Mouse (Mus musculus) CH12.LX (cell line): ENCODE measurements around the gene Traf4. TPM values are rescaled to one million over a fixed set of nuclear protein-coding genes. Genes with fewer than 3 reads are reported as not detected.

Experiments used
- DNase-seq: peaks from one replicate; pipeline ENCODE4 v3.0.0-alpha.2; 2013; ENCODE audit errors: extremely low read depth
- H3K27ac ChIP-seq: 2 replicates; pipeline ENCODE4 v1.5.1; 2012; ENCODE audit warnings: low read depth, mild to moderate bottlenecking, control low read depth, moderate library complexity; ENCODE audit not compliant: insufficient read depth
- H3K27me3 ChIP-seq: replicated peaks from 2 replicates; pipeline ENCODE3; 2012; ENCODE audit warnings: inconsistent platforms
- H3K36me3 ChIP-seq, 2 experiments: replicated peaks in 1 of 2; 2 replicates each; pipeline versions ENCODE3 to v1.6.1; 2012; ENCODE audit warnings: inconsistent platforms in 1 of 2, low read length in 1 of 2, mild to moderate bottlenecking in 1 of 2, mixed read lengths in 1 of 2, moderate library complexity in 1 of 2; ENCODE audit not compliant: control insufficient read depth in 1 of 2, insufficient read depth in 1 of 2
- H3K4me1 ChIP-seq, 2 experiments: 2 replicates each; pipeline ENCODE4 v1.6.1; 2012; ENCODE audit warnings: inconsistent platforms in 1 of 2, moderate library complexity in 1 of 2; ENCODE audit not compliant: insufficient read depth in 2 of 2, control insufficient read depth in 1 of 2
- H3K4me2 ChIP-seq: 2 replicates; pipeline ENCODE4 v1.6.1; 2012; ENCODE audit warnings: low read depth, mild to moderate bottlenecking, control low read depth; ENCODE audit not compliant: poor library complexity, insufficient read depth, severe bottlenecking
- H3K4me3 ChIP-seq, 3 experiments: fragments of 150-350 bp in 1 of 3; sonication (generic) in 1 of 3; replicated peaks in 1 of 3; 2 replicates each; pipeline versions ENCODE3 to v1.5.1; 2011 to 2012; ENCODE audit warnings: low read depth in 2 of 3, low read length in 2 of 3, mild to moderate bottlenecking in 2 of 3, moderate library complexity in 2 of 3, control low read depth in 1 of 3, improper control_type of control experiment in 1 of 3, inconsistent platforms in 1 of 3, mixed read lengths in 1 of 3; ENCODE audit not compliant: poor library complexity in 1 of 3
- H3K79me2 ChIP-seq: replicated peaks from 2 replicates; pipeline ENCODE4 v1.6.1; 2012; ENCODE audit warnings: mild to moderate bottlenecking, moderate library complexity; ENCODE audit not compliant: control insufficient read depth, poor library complexity, insufficient read depth, severe bottlenecking; ENCODE audit errors: extremely low read depth
- H3K9ac ChIP-seq: 2 replicates; pipeline ENCODE4 v1.6.1; 2012; ENCODE audit warnings: low read depth, mild to moderate bottlenecking, control low read depth, moderate library complexity; ENCODE audit not compliant: insufficient read depth
- H3K9me3 ChIP-seq: replicated peaks from 2 replicates; pipeline ENCODE3; 2012; ENCODE audit warnings: low read length, inconsistent platforms, mixed read lengths
- CHD1 ChIP-seq: IDR thresholded peaks from 2 replicates; pipeline ENCODE4 v1.6.1; 2012; ENCODE audit warnings: low read depth, low read length, improper control_type of control experiment, inconsistent platforms
- CTCF ChIP-seq, 2 experiments: IDR thresholded peaks in 1 of 2; conservative IDR thresholded peaks in 1 of 2; 2 replicates each; pipeline ENCODE4 v1.5.1; 2011 to 2012; ENCODE audit warnings: low read depth in 2 of 2, low read length in 2 of 2, improper control_type of control experiment in 1 of 2, inconsistent platforms in 1 of 2, mild to moderate bottlenecking in 1 of 2, moderate library complexity in 1 of 2
- E2F4 ChIP-seq: IDR thresholded peaks from 2 replicates; pipeline ENCODE4 v1.6.1; 2011; ENCODE audit warnings: low read depth, low read length, improper control_type of control experiment; ENCODE audit not compliant: insufficient replicate concordance
- ETS1 ChIP-seq: conservative IDR thresholded peaks from 2 replicates; pipeline ENCODE4 v1.6.1; 2012; ENCODE audit warnings: low read depth, mild to moderate bottlenecking, inconsistent platforms, low read length, improper control_type of control experiment, moderate library complexity
- IRF4 ChIP-seq: IDR thresholded peaks from 2 replicates; pipeline ENCODE4 v1.6.1; 2014; ENCODE audit warnings: low read depth, mild to moderate bottlenecking, inconsistent platforms, low read length, improper control_type of control experiment
- JUND ChIP-seq: conservative IDR thresholded peaks from 2 replicates; pipeline ENCODE4 v1.6.1; 2011; ENCODE audit warnings: low read depth, low read length, improper control_type of control experiment
- MEF2A ChIP-seq: IDR thresholded peaks from 2 replicates; pipeline ENCODE4 v1.6.1; 2014; ENCODE audit warnings: low read depth, mild to moderate bottlenecking, inconsistent platforms, low read length, improper control_type of control experiment, borderline replicate concordance
- MXI1 ChIP-seq: IDR thresholded peaks from 2 replicates; pipeline ENCODE4 v1.6.1; 2011; ENCODE audit warnings: mild to moderate bottlenecking, low read depth, low read length, improper control_type of control experiment
- NELFE ChIP-seq: IDR thresholded peaks from 2 replicates; pipeline ENCODE4 v1.6.1; 2011; ENCODE audit warnings: low read depth, low read length, improper control_type of control experiment
- PAX5 ChIP-seq: IDR thresholded peaks from 2 replicates; pipeline ENCODE4 v1.6.1; 2012; ENCODE audit warnings: low read length, inconsistent platforms, mixed read lengths
- POLR2AphosphoS2 ChIP-seq: IDR thresholded peaks from 2 replicates; pipeline ENCODE4 v1.6.1; 2011; ENCODE audit warnings: low read depth, low read length, improper control_type of control experiment
- RCOR1 ChIP-seq: conservative IDR thresholded peaks from 2 replicates; pipeline ENCODE4 v1.6.1; 2012; ENCODE audit warnings: low read depth, mild to moderate bottlenecking, inconsistent platforms, low read length, improper control_type of control experiment
- SIN3A ChIP-seq: IDR thresholded peaks from 2 replicates; pipeline ENCODE4 v1.6.1; 2012; ENCODE audit warnings: low read length, improper control_type of control experiment, inconsistent platforms
- TBP ChIP-seq: conservative IDR thresholded peaks from 2 replicates; pipeline ENCODE4 v1.6.1; 2011; ENCODE audit warnings: low read depth, low read length, improper control_type of control experiment
- TCF12 ChIP-seq: IDR thresholded peaks from 2 replicates; pipeline ENCODE4 v1.6.1; 2014; ENCODE audit warnings: low read depth, mild to moderate bottlenecking, inconsistent platforms, low read length, improper control_type of control experiment
- UBTF ChIP-seq: IDR thresholded peaks from 2 replicates; pipeline ENCODE4 v1.6.1; 2012; ENCODE audit warnings: low read depth, mild to moderate bottlenecking, inconsistent platforms, low read length, improper control_type of control experiment, moderate library complexity
- USF2 ChIP-seq: conservative IDR thresholded peaks from 2 replicates; pipeline ENCODE4 v1.6.1; 2011; ENCODE audit warnings: low read depth, low read length, improper control_type of control experiment
- ZMIZ1 ChIP-seq: IDR thresholded peaks from 2 replicates; pipeline ENCODE4 v1.6.1; 2012; ENCODE audit warnings: low read depth, mild to moderate bottlenecking, inconsistent platforms, low read length, improper control_type of control experiment
- dilution Hi-C: fragments of 300-500 bp; cut with MboI; formaldehyde crosslinking; loops from 2 replicates; pipeline ENCODE4 v1.14.3; 2020; ENCODE audit warnings: low sequenced_read_pairs; ENCODE audit not compliant: extremely low pct_unique_long_range_greater_than_20kb, extremely low pct_ligation_motif_present
- in situ Hi-C: fragments of 300-500 bp; cut with MboI; formaldehyde crosslinking; loops from 3 replicates; pipeline ENCODE4 v1.14.3; 2019; ENCODE audit warnings: low sequenced_read_pairs, low pct_ligation_motif_present, low pct_unique_long_range_greater_than_20kb, mixed read lengths
- polyA plus RNA-seq: library from polyadenylated mRNA; unstranded; fragments of >175 nt; gene quantifications from 2 replicates; pipeline ENCODE4 v1.2.1, GENCODE M21; 2012; ENCODE audit warnings: low read depth; ENCODE audit not compliant: insufficient read length
- total RNA-seq, 2 experiments: library from RNA; depleted of rRNA; stranded (reverse); fragments of 300-350 nt in 1 of 2; fragments of >200 nt in 1 of 2; gene quantifications; 2 replicates each; pipeline ENCODE4 v1.2.3; 2012 to 2014

Gene Traf4
- total and polyA plus RNA-seq, 3 experiments, result 20.8 to 68.7 (median 55.9) TPM

DNA sequence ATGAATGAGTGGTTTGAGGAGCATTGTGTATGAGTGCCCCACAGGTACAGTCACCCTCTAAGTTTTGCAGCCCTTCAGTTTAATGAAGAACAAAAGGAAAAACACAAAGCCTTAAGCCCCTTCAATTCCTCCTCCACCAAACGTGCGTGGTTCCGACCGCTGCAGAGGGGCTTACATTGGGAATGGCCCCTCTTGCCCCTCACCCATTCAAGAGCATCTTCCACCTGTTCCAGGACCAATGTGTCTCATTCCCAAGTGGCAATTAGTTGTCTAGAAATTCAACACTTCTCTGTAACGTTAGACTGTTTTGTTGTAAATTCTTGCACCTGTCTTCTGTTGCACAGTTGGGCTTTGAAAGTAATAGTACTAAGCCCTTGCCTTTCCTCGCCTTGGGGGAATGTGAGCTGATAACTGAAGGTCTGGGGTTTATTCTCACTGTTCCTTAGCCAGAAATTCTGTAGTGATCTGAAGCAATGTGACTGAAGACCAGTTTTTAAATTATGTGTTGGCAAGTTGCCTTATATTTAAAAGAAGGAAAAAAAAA lies 9.2 kb downstream of the Traf4 start:
- H3K4me1 ChIP-seq, result peaks cover 3 to 20% of the 10 kb centered on the region in 2 experiments
- no peak overlapping the region for H3K9ac ChIP-seq
- H3K36me3 ChIP-seq, result peaks cover 80 to 98% of the 10 kb centered on the region in 2 experiments
- no peak overlapping the region for H3K4me3 ChIP-seq
- H3K79me2 ChIP-seq, result no peaks in the 10 kb centered on the region; the same call in none of the 2 replicates
- dilution Hi-C loops, result no loop called here
- H3K9me3 ChIP-seq, result no peaks in the 10 kb centered on the region
- H3K4me2 ChIP-seq, result no peak overlapping the region
- no peak for TF ChIP-seq JUND
- 0 out of 2 replicates have a peak, but pooled peaks have one; percentile 51 for TF ChIP-seq POLR2AphosphoS2
- peak; percentile 60; the same call in 1 of the 2 replicates for TF ChIP-seq ZMIZ1
- no peak for TF ChIP-seq TBP
- TF ChIP-seq, all 38 proteins: peak for 2
- DNase-seq, result no peak
- Histone ChIP-seq H3K27me3 (no peaks in the 10 kb centered on the region), H3K27ac (no peak overlapping the region)
- in situ Hi-C loops, result no loop called here

DNA sequence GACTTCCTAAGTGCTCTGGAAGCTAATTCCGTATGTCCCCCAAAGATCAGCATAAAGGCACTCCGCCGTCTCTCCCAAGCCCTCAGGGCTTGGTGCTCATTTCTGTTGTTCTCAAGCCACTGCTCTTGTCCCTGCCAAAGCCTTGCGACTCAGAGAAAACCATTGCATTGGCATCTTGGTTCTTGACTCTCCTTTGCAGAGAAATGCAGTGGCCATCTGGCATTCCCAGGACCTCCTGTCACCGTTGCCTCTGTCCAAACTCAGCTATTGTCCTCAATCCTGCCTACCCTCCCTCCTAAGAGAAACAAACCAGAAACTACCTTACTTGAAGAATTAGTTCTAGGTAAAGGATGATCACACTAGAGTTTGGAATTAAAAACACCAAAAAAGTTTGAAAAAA lies 9.7 kb downstream of the Traf4 start:
- Histone ChIP-seq H3K4me1 (peaks cover 0 to 14% of the 10 kb centered on the region in 2 experiments; a peak in 2 of 4 replicates), H3K79me2 (no peaks in the 10 kb centered on the region; the same call in none of the 2 replicates), H3K9me3 (no peaks in the 10 kb centered on the region), H3K27ac (no peak overlapping the region), H3K4me3 (no peak overlapping the region), H3K9ac (no peak overlapping the region), H3K36me3 (peaks cover 77 to 98% of the 10 kb centered on the region in 2 experiments), H3K27me3 (no peaks in the 10 kb centered on the region), H3K4me2 (no peak overlapping the region)
- no peak for TF ChIP-seq SIN3A
- no peak for TF ChIP-seq TCF12
- no peak for TF ChIP-seq MEF2A
- TF ChIP-seq UBTF, result no peak
- TF ChIP-seq CHD1, result no peak
- no peak for TF ChIP-seq TBP
- no peak for TF ChIP-seq NELFE
- TF ChIP-seq RCOR1, result no peak
- no peak for TF ChIP-seq ETS1
- TF ChIP-seq MXI1, result no peak
- TF ChIP-seq PAX5, result no peak
- no peak for TF ChIP-seq USF2
- no peak for TF ChIP-seq CTCF (conservative IDR thresholded peaks at IDR 0.05 in 1 of 2, IDR thresholded peaks at IDR 0.05 in 1 of 2; ENCODE audit: low read depth in 2 of 2, low read length in 2 of 2)
- TF ChIP-seq E2F4, result no peak
- no peak for TF ChIP-seq IRF4
- dilution Hi-C loops (no loop called here), in situ Hi-C loops (no loop called here)
- no peak for DNase-seq
